Comparison of ENCODE assay signal across 7 mouse cellular contexts in genomic region chr9:108566815-108567776, GRCm38 (mm10). TPM values are rescaled to one million over a fixed set of nuclear protein-coding genes. Genes with fewer than 3 reads are reported as not detected.
DNase-seq lines count a peak whose midpoint lies in the region; ATAC-seq and TF ChIP-seq lines count a peak whose summit lies in the region.

Gene Ndufaf3, minus strand, starts transcription at chr9:108567434.

- H3K4me3 ChIP-seq in intestine, postnatal 0 days (ENCODE audit: low read depth, low read length): peak within 1 kb of the TSS; percentile 69
- H3K4me3 ChIP-seq in midbrain, embryonic 12.5 days: peak within 1 kb of the TSS; percentile 78
- peak within 1 kb of the TSS; percentile 92 for H3K4me3 ChIP-seq in small intestine, adult 2 months (ENCODE audit: low read depth, low read length)

- intact Hi-C loops in left cerebral cortex, postnatal 4 days (cut with DNase I): no loop called here

- ATAC-seq in intestine, postnatal 0 days: peak; percentile 83
- peak; percentile 77 for ATAC-seq in midbrain, embryonic 12.5 days (ENCODE audit: low FRiP score, low read depth)

- peaks cover 12% of the 10 kb centered on the region; the same call in 1 of the 2 replicates for H3K4me1 ChIP-seq in intestine, postnatal 0 days (replicated peaks; ENCODE audit: control insufficient read depth, insufficient read depth, low read length)
- peaks cover 40% of the 10 kb centered on the region for H3K4me1 ChIP-seq in midbrain, embryonic 12.5 days
- H3K4me1 ChIP-seq in small intestine, adult 2 months (ENCODE audit: control insufficient read depth, insufficient read depth, insufficient read length, low read length): peaks cover 17% of the 10 kb centered on the region

- peak within 1 kb of the TSS; percentile 98 for H3K4me2 ChIP-seq in intestine, postnatal 0 days (replicated peaks; ENCODE audit: low read depth)
- peak within 1 kb of the TSS; percentile 99 for H3K4me2 ChIP-seq in midbrain, embryonic 12.5 days (replicated peaks)

- peak; percentile 99 for TF ChIP-seq POLR2A in small intestine, adult 2 months (IDR thresholded peaks at IDR 0.05; ENCODE audit: low read depth, low read length)

- under 1% methylated on average over 69 of the region's 73 CpGs for WGBS in intestine, postnatal 0 days
- WGBS in midbrain, embryonic 12.5 days: under 1% methylated on average over 73 of the region's 73 CpGs
- WGBS in small intestine, adult 2 months: under 1% methylated on average over 72 of the region's 73 CpGs

- peak; percentile 97 for TF ChIP-seq CTCF in intestine, postnatal 0 days (IDR thresholded peaks at IDR 0.05; ENCODE audit: low read depth)
- peak; percentile 91 for TF ChIP-seq CTCF in small intestine, adult 2 months (IDR thresholded peaks at IDR 0.05; ENCODE audit: extremely low read depth, insufficient read length, insufficient replicate concordance, low read depth, low read length)

- no peaks in the 10 kb centered on the region for H3K9me3 ChIP-seq in intestine, postnatal 0 days (ENCODE audit: control insufficient read depth)
- no peaks in the 10 kb centered on the region for H3K9me3 ChIP-seq in midbrain, embryonic 12.5 days

- H3K36me3 ChIP-seq in intestine, postnatal 0 days (ENCODE audit: control insufficient read depth, insufficient read depth): peaks cover 28% of the 10 kb centered on the region
- peaks cover 53% of the 10 kb centered on the region for H3K36me3 ChIP-seq in midbrain, embryonic 12.5 days
- peaks cover 16% of the 10 kb centered on the region for H3K36me3 ChIP-seq in small intestine, adult 2 months (ENCODE audit: control insufficient read depth, insufficient read depth, low read length)

- DNase-seq in adrenal gland, adult 8-10 months: peak; percentile 94
- peak; percentile 93 for DNase-seq in embryo, embryonic 9.5 days (ENCODE audit: extremely low spot score)
- peak; percentile 92 to 95 for DNase-seq in gastrocnemius, postnatal 4 days (ENCODE audit: low spot score in 2 of 2)
- DNase-seq in left cerebral cortex, postnatal 4 days: peak; percentile 97

- peak within 1 kb of the TSS; percentile 91 for H3K27ac ChIP-seq in intestine, postnatal 0 days (ENCODE audit: low read depth, low read length)
- H3K27ac ChIP-seq in midbrain, embryonic 12.5 days (replicated peaks): peak within 1 kb of the TSS; percentile 94
- peak within 1 kb of the TSS; percentile 96 for H3K27ac ChIP-seq in small intestine, adult 2 months (ENCODE audit: insufficient read depth, low read depth, low read length)

- H3K27me3 ChIP-seq in intestine, postnatal 0 days (replicated peaks; ENCODE audit: control insufficient read depth, insufficient read depth, low read length): no peaks in the 10 kb centered on the region
- no peaks in the 10 kb centered on the region for H3K27me3 ChIP-seq in midbrain, embryonic 12.5 days
- H3K27me3 ChIP-seq in small intestine, adult 2 months (ENCODE audit: control insufficient read depth, insufficient read depth, low read length): no peaks in the 10 kb centered on the region

- peak within 1 kb of the TSS; percentile 72 for H3K9ac ChIP-seq in intestine, postnatal 0 days (ENCODE audit: low read depth, low read length)
- peak within 1 kb of the TSS; percentile 88 for H3K9ac ChIP-seq in midbrain, embryonic 12.5 days (replicated peaks)

RNA-seq across cellular contexts. Expression of gene Ndufaf3, which starts in this region (rescaled TPM):
- total RNA-seq in adrenal gland, adult 8-10 months (2022): 10 to 100 TPM; 60.1 to 76.1 (median 70.8) TPM
- 10 to 100 TPM; 39.6 to 46.7 TPM for total RNA-seq in gastrocnemius, postnatal 4 days (2021)
- polyA plus RNA-seq in intestine, postnatal 0 days (2015; fragmentation: Nextera tagmentation; extraction: Ambion mirVana): 47.9 and 53.4 TPM in 2 replicates
- total RNA-seq in left cerebral cortex, postnatal 4 days (2021): 10 to 100 TPM; 43.0 to 54.5 TPM
- polyA plus RNA-seq in midbrain, embryonic 12.5 days (2016; fragmentation: Nextera tagmentation; extraction: Ambion mirVana): 56.9 and 58.8 TPM in 2 replicates
- polyA plus RNA-seq in small intestine, adult 2 months (2012; rRNA removed): 19.8 and 26.2 TPM in 2 replicates

Comparison
In these comparisons a context has a peak if more than half of its experiments do, and no peak if none do; other contexts are left out.
1. Peak in every context shown above with its lines: DNase-seq, ATAC-seq, H3K4me3 ChIP-seq and H3K27ac ChIP-seq.